Mouse (Mus musculus) WW6 (cell line): ENCODE data around the gene Zyx.

Source experiments
- DNase-seq: peaks from one replicate; pipeline ENCODE4 v3.0.0-alpha.2; 2013; ENCODE audit warnings: low read depth, low spot score

Zyx gene

GRCm38 (mm10) chr6:42349426-42350020 lies at the start of gene Zyx:
Zyx (plus strand) TSS chr6:42349630.
- peak; percentile 60 for DNase-seq

- no peak for DNase-seq
Measured at GRCm38 (mm10) chr6:42309816-42310378, 39.5 kb upstream of the Zyx start.

GRCm38 (mm10) chr6:42310427-42311053 lies 38.9 kb upstream of the Zyx start:
- DNase-seq: no peak

GRCm38 (mm10) chr6:42318293-42318692 lies 31.1 kb upstream of the Zyx start:
- DNase-seq: no peak

- no peak for DNase-seq
Measured at GRCm38 (mm10) chr6:42323371-42324066, 25.9 kb upstream of the Zyx start.

GRCm38 (mm10) chr6:42324067-42324481 lies 25.4 kb upstream of the Zyx start:
- DNase-seq: peak; percentile 16

- DNase-seq: no peak
Measured at GRCm38 (mm10) chr6:42324482-42325267, 24.8 kb upstream of the Zyx start, which contains the start of gene Fam131b. Fam131b (minus strand) TSS chr6:42324643.

- peak; percentile 49 for DNase-seq
Measured at GRCm38 (mm10) chr6:42325268-42325609, 24.2 kb upstream of the Zyx start.

- no peak for DNase-seq
Measured at GRCm38 (mm10) chr6:42326509-42326908, 22.9 kb upstream of the Zyx start.

GRCm38 (mm10) chr6:42328757-42329156 lies 20.7 kb upstream of the Zyx start:
- no peak for DNase-seq

- DNase-seq: no peak
Measured at GRCm38 (mm10) chr6:42330216-42330615, 19.2 kb upstream of the Zyx start.

- no peak for DNase-seq
Measured at GRCm38 (mm10) chr6:42330946-42331345, 18.5 kb upstream of the Zyx start.

GRCm38 (mm10) chr6:42339189-42339588 lies 10.2 kb upstream of the Zyx start:
- no peak for DNase-seq

- DNase-seq: no peak
Measured at GRCm38 (mm10) chr6:42339981-42340380, 9.4 kb upstream of the Zyx start.

GRCm38 (mm10) chr6:42342171-42342570 lies 7.3 kb upstream of the Zyx start:
- DNase-seq: no peak

- no peak for DNase-seq
Measured at GRCm38 (mm10) chr6:42343361-42344120, 5.9 kb upstream of the Zyx start.

- no peak for DNase-seq
Measured at GRCm38 (mm10) chr6:42344255-42344654, 5.2 kb upstream of the Zyx start.

- DNase-seq: no peak
Measured at GRCm38 (mm10) chr6:42348281-42349005, 987 bp upstream of the Zyx start.

- DNase-seq: no peak
Measured at GRCm38 (mm10) chr6:42349006-42349425, 414 bp upstream of the Zyx start.
